Mouse (Mus musculus) retina, adult 2 months (tissue): Measurements from ENCODE around the gene Slc27a2.
A peak's percentile ranks its signal among the peaks of the same experiment; 100 is the strongest.
"Not testable (repeated sequence)": the region's sequence is repeated elsewhere in the genome, so short reads cannot be mapped to it uniquely, and the experiment has no call there.

ENCODE experiments used
- DNase-seq: peaks from one replicate; pipeline ENCODE4 v3.0.0-alpha.2; 2012; ENCODE audit warnings: low read depth, low spot score

Slc27a2 gene

DNA sequence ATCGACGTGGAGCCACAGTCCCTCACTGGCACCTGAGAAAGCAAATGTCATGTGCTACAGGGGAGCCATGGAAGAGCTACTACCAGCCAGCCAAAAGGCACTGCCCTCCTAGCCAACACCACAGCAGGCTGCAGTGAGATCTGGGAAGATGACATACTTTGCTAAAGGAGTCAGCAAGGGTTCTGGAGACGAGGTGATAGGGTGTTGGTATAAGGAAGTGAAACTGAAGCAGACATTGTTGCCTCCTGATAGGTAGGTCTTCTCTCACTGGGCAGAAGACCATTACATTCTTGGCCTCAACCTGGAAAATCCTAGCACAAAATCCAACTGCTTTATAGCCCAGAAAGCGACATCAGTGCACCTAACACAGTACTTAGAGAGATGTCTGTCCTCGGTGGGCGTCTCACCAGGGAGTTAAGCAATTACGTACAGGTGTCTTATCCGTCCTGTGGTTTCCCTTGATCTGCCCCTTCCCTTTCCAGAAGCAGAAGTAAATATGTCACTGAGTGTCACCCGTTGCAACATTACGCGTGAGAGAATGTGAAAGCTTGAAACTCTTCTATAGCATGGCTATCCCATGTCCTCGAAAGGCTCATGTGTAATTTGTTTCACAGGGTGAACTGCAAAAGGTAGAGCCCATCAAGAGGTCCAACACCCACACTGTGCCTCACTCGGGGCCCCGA lies 49.9 kb downstream of the Slc27a2 start:
- DNase-seq = no peak

DNA sequence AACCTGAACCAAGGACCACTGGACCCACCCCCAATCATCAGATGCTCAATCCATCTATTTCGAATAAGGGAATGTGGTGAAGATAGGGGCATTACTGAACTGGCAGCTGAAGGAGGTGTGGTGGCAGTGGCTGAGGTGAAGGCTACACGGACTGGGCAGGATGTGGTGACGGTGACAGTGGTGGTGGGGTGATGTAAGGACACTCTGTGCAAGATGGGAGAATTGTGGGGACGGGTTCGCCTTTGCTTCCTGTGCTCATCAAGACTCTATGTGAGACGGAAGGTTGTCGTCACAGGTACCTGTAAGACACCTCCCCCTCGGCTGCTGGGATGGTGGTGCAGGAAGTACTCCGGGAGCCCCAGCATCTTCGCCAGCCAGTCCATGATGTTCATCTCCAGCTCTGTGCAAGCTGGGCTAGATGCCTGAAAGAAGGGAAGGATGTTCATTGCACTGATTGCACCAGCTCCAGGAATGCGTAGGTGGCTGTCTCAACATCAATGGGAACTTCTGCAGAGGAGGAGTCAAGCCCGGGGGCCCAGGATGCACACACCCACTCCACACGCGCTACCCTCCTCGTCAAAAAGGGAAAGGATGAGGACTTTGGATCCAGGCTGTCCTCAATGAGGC lies 54.0 kb downstream of the Slc27a2 start:
- DNase-seq = no peak

DNA sequence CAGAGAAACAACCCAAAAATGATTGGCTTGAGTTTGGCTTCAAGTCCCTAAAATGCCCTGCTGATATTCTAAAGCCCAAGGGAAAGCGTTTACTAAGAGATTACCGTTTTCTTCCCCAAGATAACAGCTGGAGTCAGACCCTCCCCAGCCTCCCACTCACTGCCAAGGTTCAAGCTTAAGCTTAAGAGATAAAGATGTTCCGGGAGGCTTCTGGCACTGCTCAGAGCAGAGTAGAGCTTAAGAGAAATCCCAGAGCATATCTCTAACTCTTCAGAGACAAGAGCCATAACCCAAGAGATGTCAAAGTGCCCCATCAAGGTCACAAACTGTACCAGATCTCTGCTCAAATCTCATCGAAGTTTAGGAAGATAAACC lies 54.5 kb downstream of the Slc27a2 start:
- no peak for DNase-seq

DNA sequence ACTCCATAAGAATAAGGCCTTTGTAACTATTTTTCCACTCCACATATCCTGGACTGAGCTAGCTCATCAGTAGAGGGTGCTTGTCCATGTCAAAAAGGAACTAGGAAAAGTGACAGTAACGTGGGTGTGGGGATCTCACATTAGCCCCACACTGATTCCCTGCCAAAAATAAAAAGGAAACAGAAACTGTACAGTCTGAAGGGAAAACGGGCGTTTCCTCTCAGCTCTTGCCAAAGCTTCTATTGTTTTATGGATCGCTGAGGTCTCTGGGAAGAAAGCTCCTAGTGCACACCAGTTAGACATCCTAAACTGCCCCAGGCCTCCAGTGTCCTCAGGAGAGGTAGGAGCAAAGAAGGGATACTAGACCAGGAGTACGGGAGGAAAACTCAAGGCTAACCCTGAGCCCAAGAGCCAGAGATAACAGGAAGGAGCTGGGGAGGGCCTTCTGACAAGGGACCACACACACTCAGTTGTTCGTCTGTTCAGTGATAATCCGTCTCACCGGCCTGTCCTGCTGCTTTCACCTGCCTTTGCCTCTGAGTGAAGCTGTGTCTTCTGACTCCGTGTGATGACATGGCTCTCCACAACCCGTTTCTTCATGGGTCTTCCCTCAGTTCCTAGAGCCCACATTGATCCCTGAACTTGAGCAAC lies 55.5 kb downstream of the Slc27a2 start:
- no peak for DNase-seq

DNA sequence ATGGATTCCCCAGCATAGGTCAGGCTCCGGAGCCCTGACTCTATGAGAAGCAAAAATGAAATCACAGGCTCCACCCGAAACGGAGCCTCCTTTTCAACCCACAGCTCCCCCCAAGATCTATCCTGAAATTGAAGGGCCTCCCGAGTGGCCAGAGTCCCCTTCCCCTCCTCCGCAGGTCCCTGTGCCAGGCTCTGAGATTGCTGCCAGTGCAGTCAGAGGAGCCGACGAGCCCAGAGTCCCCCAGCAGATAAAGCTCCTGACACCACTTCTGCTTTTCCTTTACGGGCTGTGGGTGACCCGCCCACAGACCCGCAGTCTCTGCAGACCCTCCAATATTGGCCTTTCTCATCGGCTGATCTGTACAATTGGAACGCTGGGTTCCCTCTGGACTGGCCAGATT lies 57.4 kb downstream of the Slc27a2 start:
- not testable (repeated sequence) for DNase-seq

DNA sequence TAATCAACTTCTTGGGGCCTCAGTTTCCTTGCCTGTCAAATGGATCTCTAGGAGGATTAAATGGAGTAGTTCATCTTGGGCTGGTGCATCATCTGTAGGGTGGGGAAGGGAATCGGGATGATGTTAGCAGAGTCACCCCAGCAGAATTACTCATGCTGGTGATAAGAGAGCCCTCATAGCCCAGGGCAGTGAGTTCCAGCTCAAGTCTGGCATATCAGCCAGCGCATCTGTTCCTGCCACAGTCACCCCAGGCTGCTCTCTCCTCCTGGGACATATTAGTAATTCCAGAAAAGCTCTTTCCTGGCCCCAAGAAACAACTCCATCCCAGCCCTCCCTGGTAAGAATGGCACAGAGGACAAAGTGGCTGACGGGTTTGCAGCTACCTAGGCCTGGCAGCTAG lies 63.1 kb downstream of the Slc27a2 start:
- no peak for DNase-seq

DNA sequence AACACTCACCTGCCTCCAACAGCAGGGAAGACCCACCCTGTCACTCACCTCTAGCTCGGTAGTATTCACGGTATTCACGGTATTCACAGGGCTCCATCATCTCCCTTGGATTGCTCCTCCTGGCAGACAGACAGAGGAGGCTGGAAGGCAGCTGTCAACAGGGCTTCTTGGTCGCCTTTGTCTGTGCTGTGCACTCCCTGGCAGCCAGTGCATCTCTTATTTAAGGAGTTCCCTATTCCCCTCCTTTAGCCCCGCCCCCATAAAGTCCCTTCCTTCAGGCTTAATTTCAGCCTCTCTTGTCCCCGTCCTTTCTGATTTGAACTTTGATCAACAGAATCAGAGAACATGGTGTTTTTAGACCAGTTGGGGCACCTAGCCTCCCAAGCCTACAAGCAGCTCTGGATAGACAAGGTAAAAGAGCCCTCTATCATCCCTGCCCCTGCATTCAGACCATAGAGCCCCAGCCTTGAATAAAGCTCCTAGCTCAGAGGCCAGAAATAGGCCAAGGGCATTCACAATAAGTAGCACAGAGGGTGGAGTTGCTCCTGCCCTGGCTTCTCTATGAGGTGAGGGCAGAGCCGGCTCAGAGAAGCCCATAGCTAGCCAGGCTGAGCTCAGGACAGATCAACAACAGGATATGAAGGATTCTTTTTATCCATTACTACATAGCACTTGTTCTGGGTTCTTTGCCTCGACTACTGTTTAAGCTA lies 66.4 kb downstream of the Slc27a2 start:
- DNase-seq = peak; percentile 45

DNA sequence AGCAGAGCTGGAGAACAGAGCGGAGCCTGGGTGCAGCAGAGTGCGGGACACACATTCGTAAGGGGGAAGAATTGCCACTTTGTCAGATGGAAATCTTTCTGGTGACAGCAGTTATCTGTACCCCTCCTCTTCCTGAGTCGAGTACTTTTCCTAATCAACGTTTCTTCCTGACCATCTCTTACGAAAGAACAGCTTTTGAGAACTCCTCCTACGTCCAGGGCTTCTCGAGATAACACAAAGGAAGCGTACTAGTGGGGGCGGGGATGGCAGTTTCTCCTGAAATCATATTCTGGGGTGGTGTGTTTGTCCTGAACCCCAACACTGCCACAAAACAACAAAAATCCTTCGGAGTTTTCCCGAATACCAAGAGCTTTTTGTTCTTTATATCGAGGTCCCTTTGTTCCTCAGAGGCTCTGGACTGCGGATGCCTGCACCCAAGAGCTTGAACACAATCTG lies 67.1 kb downstream of the Slc27a2 start, which contains the start of gene Hdc:
Gene Hdc, minus strand, starts transcription at position 51 of the 456 bp plus-strand sequence.
- no peak for DNase-seq

DNA sequence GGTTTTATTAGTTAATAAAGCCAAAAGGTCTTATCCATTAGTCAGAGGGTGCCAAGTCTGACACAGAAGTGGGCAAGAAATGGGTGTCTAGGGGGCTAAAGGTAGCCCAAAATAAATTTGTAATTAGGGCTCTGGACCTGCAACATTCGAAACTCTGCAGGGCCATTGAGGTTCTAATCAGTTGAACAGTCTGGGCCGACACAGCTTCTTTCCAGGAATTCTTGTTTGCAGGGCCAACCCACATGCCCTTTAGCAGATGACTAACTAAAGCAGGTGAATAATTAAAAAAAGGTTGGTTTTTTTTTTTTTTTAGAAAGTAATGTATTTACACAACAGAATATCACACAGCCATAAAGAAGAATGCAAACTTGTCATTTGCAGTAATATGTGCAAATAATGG lies 70.2 kb downstream of the Slc27a2 start:
- DNase-seq = no peak

DNA sequence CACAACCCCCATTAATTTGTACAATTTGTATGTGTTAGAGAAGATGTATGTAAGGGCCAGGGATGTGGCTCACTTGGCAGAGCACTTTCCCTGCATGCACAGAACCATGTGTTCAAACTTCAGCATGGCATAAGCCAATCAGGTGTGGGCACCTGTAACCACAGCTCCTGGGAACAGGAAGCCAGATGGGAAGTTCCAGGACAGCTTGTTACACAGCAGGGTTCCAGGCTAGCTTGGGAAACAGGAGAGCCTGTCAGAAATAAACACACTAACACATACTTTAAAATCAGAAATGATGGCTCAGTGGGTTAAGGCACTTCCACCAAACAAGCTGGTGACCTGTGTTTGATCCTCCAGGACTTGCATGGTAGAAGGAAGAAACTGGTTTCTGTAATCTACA lies 70.9 kb downstream of the Slc27a2 start:
- DNase-seq = no peak

DNA sequence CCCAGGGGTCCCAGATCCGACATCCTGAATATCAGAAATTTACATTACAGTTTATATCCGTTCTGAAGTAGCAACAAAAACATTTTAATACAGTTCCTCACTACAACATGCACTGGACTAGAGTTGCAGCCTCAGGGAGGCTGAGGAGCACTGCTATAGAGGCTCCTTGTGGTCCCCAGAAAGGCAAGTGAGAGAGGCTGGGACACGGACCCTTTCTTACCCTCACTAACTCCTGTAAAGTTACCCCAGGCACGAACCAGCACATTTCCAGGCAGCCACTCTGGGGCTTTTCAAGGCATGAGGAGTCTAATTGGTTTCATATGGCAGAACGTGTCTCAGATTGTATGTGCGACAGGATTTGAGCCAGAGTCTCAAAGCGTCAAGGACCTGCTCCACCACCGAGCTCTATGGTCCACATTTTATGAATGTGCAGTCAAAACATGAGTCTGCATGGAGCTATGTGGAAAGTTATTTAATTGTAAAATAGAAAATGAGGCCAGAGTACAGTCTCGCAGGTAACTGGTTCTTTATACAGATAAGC lies 76.3 kb downstream of the Slc27a2 start:
- no peak for DNase-seq

DNA sequence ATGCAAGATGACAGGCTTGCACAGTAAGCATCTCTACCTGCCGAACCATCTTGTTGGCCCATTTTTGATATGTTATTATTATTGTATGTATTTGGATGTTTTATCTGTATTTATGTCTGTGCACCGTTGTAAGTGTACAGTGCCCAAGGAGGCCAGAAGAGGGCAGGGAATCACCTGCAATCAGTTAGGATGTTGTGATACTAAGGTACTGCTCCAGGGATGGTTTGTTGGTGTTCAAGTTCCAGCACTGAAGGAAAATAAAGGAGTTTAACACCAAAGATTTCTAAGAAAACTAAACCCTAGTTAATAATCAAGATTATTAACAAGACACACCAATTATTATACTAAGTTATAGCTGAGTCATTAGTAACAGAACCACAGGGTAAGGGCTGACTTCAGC lies 81.0 kb downstream of the Slc27a2 start:
- DNase-seq = no peak

DNA sequence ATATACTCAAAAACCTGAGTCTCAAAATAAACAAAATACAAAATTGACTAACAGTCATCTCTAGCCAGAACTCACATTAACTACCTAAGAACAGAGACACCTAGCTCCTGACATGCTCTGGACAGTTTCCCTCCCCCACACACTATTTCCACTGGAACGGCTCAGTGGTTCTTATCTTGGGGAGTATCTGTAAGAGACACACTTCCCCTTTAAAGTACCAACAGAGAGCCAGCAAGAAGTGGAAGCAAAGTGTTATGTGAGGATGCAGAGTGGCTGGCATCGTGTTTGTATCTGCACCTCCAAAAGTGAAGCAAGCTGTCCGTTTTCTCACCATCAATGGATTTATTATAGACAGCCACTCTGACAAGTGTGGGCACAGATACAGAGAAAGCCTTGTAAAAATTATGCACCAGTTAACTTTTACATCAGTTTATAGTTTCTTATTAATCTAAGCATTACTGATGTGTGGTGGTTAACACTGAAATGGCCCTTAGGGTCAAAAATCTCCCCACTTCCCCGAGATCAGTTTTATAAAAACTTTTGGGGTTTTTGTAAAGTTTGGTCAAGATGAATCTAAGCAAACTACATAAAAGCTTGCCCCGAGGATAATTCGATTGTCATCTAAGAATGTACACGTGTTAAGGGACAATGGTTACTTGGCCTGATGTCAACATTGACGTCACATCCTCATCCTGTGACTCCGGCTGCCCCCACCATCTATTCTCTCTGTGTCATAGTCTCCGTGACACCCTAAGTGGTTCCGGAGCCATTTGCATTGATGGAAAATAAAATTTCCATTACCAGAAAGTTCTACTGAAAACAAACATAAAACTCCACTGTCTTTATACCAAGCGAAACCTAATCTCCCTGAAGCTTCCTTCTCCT lies 84.0 kb downstream of the Slc27a2 start:
- DNase-seq = no peak
